Mouse (Mus musculus): ENCODE results near the gene P2ry14. TPM values are rescaled to one million over a fixed set of nuclear protein-coding genes. Genes with fewer than 3 reads are reported as not detected.
"Not testable (repeated sequence)": the region's sequence is repeated elsewhere in the genome, so short reads cannot be mapped to it uniquely, and the experiment has no call there.

The P2ry14 gene
- polyA plus RNA-seq, 1 experiment from 2014 or later, result 2.7 TPM

- H3K27me3 ChIP-seq (ENCODE audit: control insufficient read depth, insufficient read depth, low read length); ATAC-seq (ENCODE audit: insufficient number of reproducible peaks, insufficient read depth, low FRiP score, low read depth); H3K9me3 ChIP-seq (ENCODE audit: control insufficient read depth, low read depth, low read length); H3K4me1 ChIP-seq (ENCODE audit: control insufficient read depth, insufficient read depth, low read length); H3K36me3 ChIP-seq (ENCODE audit: control insufficient read depth, insufficient read depth, low read length); H3K9ac ChIP-seq (replicated peaks; ENCODE audit: low read depth, low read length); H3K27ac ChIP-seq (ENCODE audit: low read length); H3K4me3 ChIP-seq (ENCODE audit: low read depth, low read length); H3K4me2 ChIP-seq (replicated peaks; ENCODE audit: low read depth, low read length): not testable (repeated sequence)
- WGBS, result 90% methylated on average over 3 of the region's 3 CpGs
Observed at GRCm38 (mm10) chr3:59109834-59110233, 43.6 kb downstream of the P2ry14 start.

- H3K4me3 ChIP-seq (ENCODE audit: low read depth, low read length), result no peak overlapping the region
- WGBS, result 95% methylated on average over 4 of the region's 4 CpGs
- no peak overlapping the region for H3K9ac ChIP-seq (replicated peaks; ENCODE audit: low read depth, low read length)
- no peak overlapping the region for H3K4me2 ChIP-seq (replicated peaks; ENCODE audit: low read depth, low read length)
- no peaks in the 10 kb centered on the region for H3K36me3 ChIP-seq (ENCODE audit: control insufficient read depth, insufficient read depth, low read length)
- 0 out of 2 replicates have a peak, but pooled peaks cover 3% of the 10 kb centered on the region for H3K27me3 ChIP-seq (ENCODE audit: control insufficient read depth, insufficient read depth, low read length)
- no peaks in the 10 kb centered on the region for H3K4me1 ChIP-seq (ENCODE audit: control insufficient read depth, insufficient read depth, low read length)
- no peak overlapping the region for H3K27ac ChIP-seq (ENCODE audit: low read length)
- no peaks in the 10 kb centered on the region for H3K9me3 ChIP-seq (ENCODE audit: control insufficient read depth, low read depth, low read length)
- no peak for ATAC-seq (ENCODE audit: insufficient number of reproducible peaks, insufficient read depth, low FRiP score, low read depth)
Observed at GRCm38 (mm10) chr3:59107439-59107838, 46.0 kb downstream of the P2ry14 start.

- Histone ChIP-seq H3K27me3 (ENCODE audit: control insufficient read depth, insufficient read depth, low read length) (0 out of 2 replicates have a peak, but pooled peaks cover 3% of the 10 kb centered on the region), H3K27ac (ENCODE audit: low read length) (no peak overlapping the region), H3K36me3 (ENCODE audit: control insufficient read depth, insufficient read depth, low read length) (no peaks in the 10 kb centered on the region), H3K4me1 (ENCODE audit: control insufficient read depth, insufficient read depth, low read length) (no peaks in the 10 kb centered on the region), H3K9me3 (ENCODE audit: control insufficient read depth, low read depth, low read length) (no peaks in the 10 kb centered on the region), H3K4me2 (replicated peaks; ENCODE audit: low read depth, low read length) (no peak overlapping the region), H3K9ac (replicated peaks; ENCODE audit: low read depth, low read length) (no peak overlapping the region), H3K4me3 (ENCODE audit: low read depth, low read length) (no peak overlapping the region)
- no peak for ATAC-seq (ENCODE audit: insufficient number of reproducible peaks, insufficient read depth, low FRiP score, low read depth)
- 76% methylated on average over 4 of the region's 4 CpGs for WGBS
Observed at GRCm38 (mm10) chr3:59104462-59104861, 49.0 kb downstream of the P2ry14 start.

GRCm38 (mm10) chr3:59102146-59102545 lies 51.3 kb downstream of the P2ry14 start:
- ATAC-seq (ENCODE audit: insufficient number of reproducible peaks, insufficient read depth, low FRiP score, low read depth), result no peak
- WGBS, result 94% methylated on average over 2 of the region's 2 CpGs
- H3K27me3 ChIP-seq (ENCODE audit: control insufficient read depth, insufficient read depth, low read length), result no peaks in the 10 kb centered on the region

GRCm38 (mm10) chr3:59101218-59101986 lies 52.0 kb downstream of the P2ry14 start, which contains the start of gene Gpr171:
TSS of gene Gpr171 (minus strand) at chr3:59101821.
- Histone ChIP-seq H3K4me1 (ENCODE audit: control insufficient read depth, insufficient read depth, low read length) (no peaks in the 10 kb centered on the region), H3K27me3 (ENCODE audit: control insufficient read depth, insufficient read depth, low read length) (no peaks in the 10 kb centered on the region), H3K9ac (replicated peaks; ENCODE audit: low read depth, low read length) (no peak within 1 kb of the TSS), H3K9me3 (ENCODE audit: control insufficient read depth, low read depth, low read length) (no peaks in the 10 kb centered on the region), H3K27ac (ENCODE audit: low read length) (no peak within 1 kb of the TSS), H3K4me2 (replicated peaks; ENCODE audit: low read depth, low read length) (no peak within 1 kb of the TSS), H3K36me3 (ENCODE audit: control insufficient read depth, insufficient read depth, low read length) (no peaks in the 10 kb centered on the region), H3K4me3 (ENCODE audit: low read depth, low read length) (no peak within 1 kb of the TSS)
- ATAC-seq (ENCODE audit: insufficient number of reproducible peaks, insufficient read depth, low FRiP score, low read depth), result no peak
- WGBS, result 55% methylated on average over 6 of the region's 6 CpGs

More at GRCm38 (mm10) chr3:59102146-59102545, 51.3 kb downstream of the P2ry14 start:
- H3K4me2 ChIP-seq (replicated peaks; ENCODE audit: low read depth, low read length), result no peak overlapping the region
- H3K4me1 ChIP-seq (ENCODE audit: control insufficient read depth, insufficient read depth, low read length), result no peaks in the 10 kb centered on the region
- H3K9me3 ChIP-seq (ENCODE audit: control insufficient read depth, low read depth, low read length), result no peaks in the 10 kb centered on the region
- no peak overlapping the region for H3K27ac ChIP-seq (ENCODE audit: low read length)
- H3K36me3 ChIP-seq (ENCODE audit: control insufficient read depth, insufficient read depth, low read length), result no peaks in the 10 kb centered on the region
- H3K9ac ChIP-seq (replicated peaks; ENCODE audit: low read depth, low read length), result no peak overlapping the region
- H3K4me3 ChIP-seq (ENCODE audit: low read depth, low read length), result no peak overlapping the region

GRCm38 (mm10) chr3:59098540-59098939 lies 54.9 kb downstream of the P2ry14 start:
- Histone ChIP-seq H3K4me3 (ENCODE audit: low read depth, low read length) (no peak overlapping the region), H3K9ac (replicated peaks; ENCODE audit: low read depth, low read length) (no peak overlapping the region), H3K4me1 (ENCODE audit: control insufficient read depth, insufficient read depth, low read length) (no peaks in the 10 kb centered on the region), H3K27me3 (ENCODE audit: control insufficient read depth, insufficient read depth, low read length) (no peaks in the 10 kb centered on the region), H3K9me3 (ENCODE audit: control insufficient read depth, low read depth, low read length) (no peaks in the 10 kb centered on the region), H3K36me3 (ENCODE audit: control insufficient read depth, insufficient read depth, low read length) (no peaks in the 10 kb centered on the region), H3K27ac (ENCODE audit: low read length) (no peak overlapping the region), H3K4me2 (replicated peaks; ENCODE audit: low read depth, low read length) (no peak overlapping the region)
- no peak for ATAC-seq (ENCODE audit: insufficient number of reproducible peaks, insufficient read depth, low FRiP score, low read depth)
- WGBS, result 89% methylated on average over 10 of the region's 10 CpGs

- Histone ChIP-seq H3K4me2 (replicated peaks; ENCODE audit: low read depth, low read length) (no peak overlapping the region), H3K27ac (ENCODE audit: low read length) (no peak overlapping the region), H3K36me3 (ENCODE audit: control insufficient read depth, insufficient read depth, low read length) (no peaks in the 10 kb centered on the region), H3K27me3 (ENCODE audit: control insufficient read depth, insufficient read depth, low read length) (no peaks in the 10 kb centered on the region), H3K4me3 (ENCODE audit: low read depth, low read length) (no peak overlapping the region), H3K9me3 (ENCODE audit: control insufficient read depth, low read depth, low read length) (no peaks in the 10 kb centered on the region), H3K9ac (replicated peaks; ENCODE audit: low read depth, low read length) (no peak overlapping the region), H3K4me1 (ENCODE audit: control insufficient read depth, insufficient read depth, low read length) (no peaks in the 10 kb centered on the region)
- WGBS, result 81% methylated on average over 6 of the region's 6 CpGs
- ATAC-seq (ENCODE audit: insufficient number of reproducible peaks, insufficient read depth, low FRiP score, low read depth), result no peak
Observed at GRCm38 (mm10) chr3:59097421-59097820, 56.0 kb downstream of the P2ry14 start.

GRCm38 (mm10) chr3:59092702-59093101 lies 60.7 kb downstream of the P2ry14 start:
- H3K9ac ChIP-seq (replicated peaks; ENCODE audit: low read depth, low read length), result no peak overlapping the region
- 77% methylated on average over 11 of the region's 11 CpGs for WGBS
- no peaks in the 10 kb centered on the region for H3K4me1 ChIP-seq (ENCODE audit: control insufficient read depth, insufficient read depth, low read length)
- H3K9me3 ChIP-seq (ENCODE audit: control insufficient read depth, low read depth, low read length), result no peaks in the 10 kb centered on the region
- H3K4me2 ChIP-seq (replicated peaks; ENCODE audit: low read depth, low read length), result no peak overlapping the region
- H3K27me3 ChIP-seq (ENCODE audit: control insufficient read depth, insufficient read depth, low read length), result no peaks in the 10 kb centered on the region
- H3K4me3 ChIP-seq (ENCODE audit: low read depth, low read length), result no peak overlapping the region
- H3K27ac ChIP-seq (ENCODE audit: low read length), result no peak overlapping the region
- no peak for ATAC-seq (ENCODE audit: insufficient number of reproducible peaks, insufficient read depth, low FRiP score, low read depth)
- no peaks in the 10 kb centered on the region for H3K36me3 ChIP-seq (ENCODE audit: control insufficient read depth, insufficient read depth, low read length)

Data from stomach, embryonic 14.5 days (tissue).